Mouse (Mus musculus) bone marrow macrophage, adult 2 months (primary cell): ENCODE data around the gene Zfp865.

Experiments used
- CTCF ChIP-seq: IDR thresholded peaks from 2 replicates; pipeline ENCODE4 v1.5.1; 2012; ENCODE audit warnings: low read depth, mild to moderate bottlenecking, low read length, moderate library complexity
- POLR2A ChIP-seq: IDR thresholded peaks from 2 replicates; pipeline ENCODE4 v1.6.1; 2012; ENCODE audit warnings: mild to moderate bottlenecking, low read depth, low read length, borderline replicate concordance

DNA sequence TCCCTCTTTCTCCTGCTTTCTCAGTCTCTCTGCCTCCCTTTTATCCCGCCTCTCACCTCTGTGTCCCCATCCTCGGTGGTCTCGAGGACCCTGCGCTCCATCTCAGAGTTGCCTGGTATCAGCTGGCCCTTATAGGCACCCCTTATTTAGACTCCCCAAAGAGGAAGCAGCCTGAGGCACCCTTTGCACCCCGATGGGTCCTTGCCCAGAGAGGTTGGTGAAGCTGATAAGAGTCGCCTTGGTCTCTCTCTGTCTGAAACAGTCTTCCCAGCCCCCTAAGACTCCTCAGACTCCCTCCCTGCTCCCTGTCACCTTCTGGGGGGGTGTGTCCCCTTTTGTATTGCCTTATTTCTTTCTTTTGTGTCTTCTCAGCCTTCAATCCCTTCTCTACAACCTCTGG is 49.1 kb upstream of the Zfp865 start, which contains the start of gene Sbk3:
- no peak for TF ChIP-seq CTCF
- TF ChIP-seq POLR2A, result no peak
